Mouse (Mus musculus): ENCODE results near the gene Pde10a. TPM values are rescaled to one million over a fixed set of nuclear protein-coding genes. Genes with fewer than 3 reads are reported as not detected.

Pde10a gene
- polyA plus RNA-seq, 1 experiment from 2014 or later, result 1.3 TPM

DNA sequence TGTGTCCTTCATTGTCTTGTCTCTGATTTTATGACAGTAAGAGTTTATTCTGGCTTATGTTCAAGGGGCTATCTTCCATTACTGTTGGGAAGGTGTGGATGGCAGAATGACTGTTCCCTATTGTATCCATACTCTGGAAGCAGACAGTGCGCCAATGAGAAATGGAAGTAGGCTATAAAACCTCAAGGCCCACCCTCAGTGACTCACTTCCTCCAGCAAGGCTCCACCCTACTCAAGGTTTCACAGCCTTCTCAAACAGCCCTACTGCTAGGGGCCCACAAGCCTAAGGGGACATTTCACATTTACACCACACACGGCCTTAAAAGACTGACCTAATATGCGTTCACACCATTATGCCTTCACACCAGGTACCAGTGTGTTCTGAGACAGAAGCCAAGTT, 20.8 kb upstream of the Pde10a start:
- DNase-seq (ENCODE audit: low spot score), result no peak
- WGBS, result 86% methylated on average over 3 of the region's 3 CpGs

GRCm38 (mm10) chr17:8505669-8506426, 19.3 kb upstream of the Pde10a start:
- no peaks in the 10 kb centered on the region for H3K36me3 ChIP-seq (ENCODE audit: insufficient read depth, low read length)
- peak; percentile 85 for DNase-seq (ENCODE audit: low spot score)
- 0 out of 2 replicates have a peak, but pooled peaks cover 6% of the 10 kb centered on the region for H3K27me3 ChIP-seq (ENCODE audit: insufficient read depth, low read length)
- H3K9ac ChIP-seq (ENCODE audit: low read depth, low read length), result no peak overlapping the region
- TF ChIP-seq CTCF (IDR thresholded peaks at IDR 0.05; ENCODE audit: low read depth), result 0 out of 2 replicates have a peak, but pooled peaks have one; percentile 14
- under 1% methylated on average over 20 of the region's 20 CpGs for WGBS
- ATAC-seq (replicated peaks; ENCODE audit: low FRiP score, low read depth), result peak; percentile 80
- H3K27ac ChIP-seq, result no peak overlapping the region; the same call in 1 of the 2 replicates
- peaks cover 15% of the 10 kb centered on the region for H3K4me1 ChIP-seq (replicated peaks; ENCODE audit: insufficient read depth, low read length)
- 0 out of 2 replicates have a peak overlapping the region, but pooled peaks have one; percentile 4 for H3K4me3 ChIP-seq (replicated peaks; ENCODE audit: low read depth, low read length)
- peak overlapping the region; percentile 48 for H3K4me2 ChIP-seq (ENCODE audit: low read length)
- no peaks in the 10 kb centered on the region for H3K9me3 ChIP-seq (replicated peaks; ENCODE audit: low read length)

More for the DNA sequence above, 20.8 kb upstream of the Pde10a start:
- TF ChIP-seq CTCF (IDR thresholded peaks at IDR 0.05; ENCODE audit: low read depth), result no peak
- ATAC-seq (replicated peaks; ENCODE audit: low FRiP score, low read depth), result no peak
- no peak overlapping the region for H3K4me3 ChIP-seq (replicated peaks; ENCODE audit: low read depth, low read length)
- H3K9ac ChIP-seq (ENCODE audit: low read depth, low read length), result no peak overlapping the region
- no peak overlapping the region for H3K27ac ChIP-seq
- 0 out of 2 replicates have a peak, but pooled peaks cover 6% of the 10 kb centered on the region for H3K27me3 ChIP-seq (ENCODE audit: insufficient read depth, low read length)
- no peaks in the 10 kb centered on the region for H3K9me3 ChIP-seq (replicated peaks; ENCODE audit: low read length)
- H3K36me3 ChIP-seq (ENCODE audit: insufficient read depth, low read length), result no peaks in the 10 kb centered on the region
- peaks cover 15% of the 10 kb centered on the region for H3K4me1 ChIP-seq (replicated peaks; ENCODE audit: insufficient read depth, low read length)
- no peak overlapping the region for H3K4me2 ChIP-seq (ENCODE audit: low read length)

DNA sequence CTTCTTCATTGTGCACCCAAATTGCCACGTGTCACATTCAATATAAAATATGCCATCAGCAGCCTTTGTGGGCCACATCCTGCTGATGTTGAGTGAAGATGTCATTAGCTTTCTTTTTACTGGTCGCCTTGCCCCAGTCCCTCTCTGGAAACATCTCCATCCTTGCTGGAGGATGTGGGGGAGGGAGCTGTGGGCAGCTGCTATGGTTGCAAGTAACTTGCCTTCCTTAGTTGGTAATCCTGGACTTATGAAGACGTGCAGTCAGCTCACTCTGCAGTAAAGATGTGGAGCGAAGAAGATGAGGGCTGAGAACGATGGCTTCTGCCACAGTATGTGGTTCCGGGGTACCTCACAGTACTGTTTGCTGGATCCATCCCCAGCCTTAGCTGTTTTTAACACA, 18.4 kb upstream of the Pde10a start:
- ATAC-seq (replicated peaks; ENCODE audit: low FRiP score, low read depth) (no peak), DNase-seq (ENCODE audit: low spot score) (no peak)
- Histone ChIP-seq H3K4me3 (replicated peaks; ENCODE audit: low read depth, low read length) (no peak overlapping the region), H3K4me1 (replicated peaks; ENCODE audit: insufficient read depth, low read length) (peaks cover 15% of the 10 kb centered on the region), H3K9me3 (replicated peaks; ENCODE audit: low read length) (no peaks in the 10 kb centered on the region), H3K27ac (no peak overlapping the region), H3K9ac (ENCODE audit: low read depth, low read length) (no peak overlapping the region), H3K27me3 (ENCODE audit: insufficient read depth, low read length) (0 out of 2 replicates have a peak, but pooled peaks cover 6% of the 10 kb centered on the region), H3K4me2 (ENCODE audit: low read length) (no peak overlapping the region), H3K36me3 (ENCODE audit: insufficient read depth, low read length) (no peaks in the 10 kb centered on the region)
- no peak for TF ChIP-seq CTCF (IDR thresholded peaks at IDR 0.05; ENCODE audit: low read depth)
- 51% methylated on average over 6 of the region's 6 CpGs for WGBS

DNA sequence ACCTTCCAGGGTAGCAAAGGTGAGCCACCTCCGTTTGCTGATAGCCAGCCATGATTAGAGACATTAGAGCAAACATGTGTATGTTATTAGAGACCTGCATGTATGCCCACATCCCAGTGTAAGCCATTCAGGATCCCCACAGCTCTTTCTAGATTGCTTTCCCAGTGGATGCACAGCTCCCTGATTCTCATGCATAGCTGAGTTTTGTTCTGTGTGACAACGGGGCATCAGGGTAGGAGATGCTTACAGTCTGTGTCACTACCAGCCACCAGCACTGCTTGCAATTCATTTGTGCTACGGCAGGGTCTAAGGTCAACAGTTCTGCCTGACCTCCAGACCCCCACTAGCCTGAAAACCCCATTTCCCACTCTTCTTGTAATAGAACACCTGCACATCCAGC, 17.5 kb upstream of the Pde10a start:
- Histone ChIP-seq H3K4me3 (replicated peaks; ENCODE audit: low read depth, low read length) (no peak overlapping the region), H3K27me3 (ENCODE audit: insufficient read depth, low read length) (0 out of 2 replicates have a peak, but pooled peaks cover 6% of the 10 kb centered on the region), H3K27ac (no peak overlapping the region), H3K4me1 (replicated peaks; ENCODE audit: insufficient read depth, low read length) (peaks cover 15% of the 10 kb centered on the region), H3K4me2 (ENCODE audit: low read length) (peak overlapping the region; percentile 41; the same call in 1 of the 2 replicates), H3K36me3 (ENCODE audit: insufficient read depth, low read length) (no peaks in the 10 kb centered on the region), H3K9me3 (replicated peaks; ENCODE audit: low read length) (no peaks in the 10 kb centered on the region), H3K9ac (ENCODE audit: low read depth, low read length) (no peak overlapping the region)
- WGBS, result 4% methylated on average over 3 of the region's 3 CpGs
- no peak for TF ChIP-seq CTCF (IDR thresholded peaks at IDR 0.05; ENCODE audit: low read depth)
- no peak for DNase-seq (ENCODE audit: low spot score)
- ATAC-seq (replicated peaks; ENCODE audit: low FRiP score, low read depth), result no peak

DNA sequence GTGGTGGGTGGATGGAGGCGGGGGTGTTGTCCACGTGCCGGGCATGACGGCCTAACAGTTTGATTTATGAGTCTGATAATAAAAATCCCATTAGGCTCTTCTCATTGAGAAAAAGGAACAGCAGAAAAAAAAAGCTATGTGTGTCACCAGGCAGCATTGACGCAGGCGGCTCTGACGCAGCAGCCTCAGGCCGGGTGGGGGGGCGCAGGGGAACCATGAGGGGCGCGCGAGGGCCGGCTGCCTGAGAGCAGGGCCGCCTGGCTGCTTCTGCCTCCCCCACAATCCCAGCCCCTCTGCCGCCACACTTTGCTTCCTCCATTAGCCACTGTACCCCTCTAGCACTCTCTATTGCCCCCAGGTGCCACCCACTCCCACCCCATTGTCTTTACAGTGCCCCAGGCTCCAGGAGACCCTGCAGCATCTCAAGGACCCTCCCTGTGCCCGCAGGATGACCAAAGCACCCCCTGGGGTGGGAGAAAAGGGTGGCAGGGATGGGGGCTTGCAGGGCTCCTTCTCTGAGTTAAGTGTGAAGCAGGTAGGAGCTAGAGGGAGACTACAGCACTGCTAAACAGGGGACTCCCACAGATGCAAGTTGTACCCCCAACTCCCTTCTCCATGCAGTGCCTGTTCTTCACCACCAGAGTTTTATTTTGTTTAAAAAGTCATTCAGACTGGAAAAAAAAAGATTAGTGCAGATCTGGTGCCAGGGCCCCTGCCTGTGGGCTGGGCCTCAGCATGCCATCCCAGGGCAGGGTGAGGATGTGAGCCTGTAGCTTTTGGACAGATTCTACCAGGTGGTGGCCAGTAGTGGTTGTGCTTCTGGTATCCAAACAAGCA, 16.6 kb upstream of the Pde10a start:
- Histone ChIP-seq H3K27ac (no peak overlapping the region; the same call in 1 of the 2 replicates), H3K4me2 (ENCODE audit: low read length) (peak overlapping the region; percentile 41), H3K9me3 (replicated peaks; ENCODE audit: low read length) (no peaks in the 10 kb centered on the region), H3K9ac (ENCODE audit: low read depth, low read length) (0 out of 2 replicates have a peak overlapping the region, but pooled peaks have one; percentile 1), H3K36me3 (ENCODE audit: insufficient read depth, low read length) (no peaks in the 10 kb centered on the region), H3K27me3 (ENCODE audit: insufficient read depth, low read length) (0 out of 2 replicates have a peak, but pooled peaks cover 6% of the 10 kb centered on the region), H3K4me3 (replicated peaks; ENCODE audit: low read depth, low read length) (no peak overlapping the region), H3K4me1 (replicated peaks; ENCODE audit: insufficient read depth, low read length) (peaks cover 15% of the 10 kb centered on the region)
- 2% methylated on average over 16 of the region's 16 CpGs for WGBS
- peak; percentile 91 for DNase-seq (ENCODE audit: low spot score)
- ATAC-seq (replicated peaks; ENCODE audit: low FRiP score, low read depth), result peak; percentile 87
- peak; percentile 23; the same call in 1 of the 2 replicates for TF ChIP-seq CTCF (IDR thresholded peaks at IDR 0.05; ENCODE audit: low read depth)

DNA sequence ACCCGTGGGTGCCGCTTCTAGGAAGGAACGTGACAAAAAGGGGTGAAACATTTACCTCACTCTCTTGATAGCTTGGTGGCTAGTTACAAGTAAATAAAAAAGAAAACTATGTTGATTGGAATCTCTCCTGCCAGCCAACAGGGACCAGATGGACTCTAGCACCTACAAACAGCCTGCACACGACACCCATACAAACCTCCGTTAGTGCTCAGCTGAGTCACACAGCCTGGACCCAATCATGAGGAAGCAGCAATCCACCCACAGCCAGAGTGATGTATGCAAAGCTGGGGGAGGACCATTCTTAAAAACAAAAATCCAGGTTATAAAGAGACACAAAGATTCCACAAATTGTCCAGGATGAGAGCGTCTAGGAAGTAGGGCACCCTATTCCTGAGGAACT, 9.2 kb upstream of the Pde10a start:
- no peak overlapping the region for H3K4me3 ChIP-seq (replicated peaks; ENCODE audit: low read depth, low read length)
- no peaks in the 10 kb centered on the region for H3K27me3 ChIP-seq (ENCODE audit: insufficient read depth, low read length)
- TF ChIP-seq CTCF (IDR thresholded peaks at IDR 0.05; ENCODE audit: low read depth), result no peak

More for the DNA sequence above, 9.2 kb upstream of the Pde10a start:
- H3K4me2 ChIP-seq (ENCODE audit: low read length), result no peak overlapping the region
- H3K27ac ChIP-seq, result no peak overlapping the region
- DNase-seq (ENCODE audit: low spot score) (no peak), ATAC-seq (replicated peaks; ENCODE audit: low FRiP score, low read depth) (no peak)
- no peaks in the 10 kb centered on the region for H3K4me1 ChIP-seq (replicated peaks; ENCODE audit: insufficient read depth, low read length)
- H3K9ac ChIP-seq (ENCODE audit: low read depth, low read length), result no peak overlapping the region
- WGBS, result 73% methylated on average over 6 of the region's 6 CpGs
- no peaks in the 10 kb centered on the region for H3K36me3 ChIP-seq (ENCODE audit: insufficient read depth, low read length)
- no peaks in the 10 kb centered on the region for H3K9me3 ChIP-seq (replicated peaks; ENCODE audit: low read length)
